Mouse (Mus musculus) hindbrain, embryonic 11.5 days (tissue): ENCODE results near the gene Spata33. TPM values are rescaled to one million over a fixed set of nuclear protein-coding genes. Genes with fewer than 3 reads are reported as not detected.
"Not testable (repeated sequence)": the region's sequence is repeated elsewhere in the genome, so short reads cannot be mapped to it uniquely, and the experiment has no call there.

ENCODE experiments used
- ATAC-seq: fragments of 200-750 bp; cut with Nextera tagmentation; 2 replicates; pipeline ENCODE4 v1.8.0; 2017; ENCODE audit warnings: mild to moderate bottlenecking, moderate TSS enrichment, moderate library complexity; ENCODE audit not compliant: low FRiP score
- DNase-seq: peaks from one replicate; pipeline ENCODE4 v3.0.0-alpha.2; 2015; ENCODE audit warnings: low spot score
- H3K27ac ChIP-seq: fragments of 300-500 bp; sonication (generic); 2 replicates; pipeline ENCODE4 v1.5.1; 2014; ENCODE audit warnings: mild to moderate bottlenecking, low read depth, low read length
- H3K27me3 ChIP-seq: fragments of 300-500 bp; sonication (generic); 2 replicates; pipeline ENCODE4 v1.6.1; 2014; ENCODE audit warnings: mild to moderate bottlenecking, low read length, moderate library complexity, mixed read lengths; ENCODE audit not compliant: control insufficient read depth, insufficient read depth
- H3K36me3 ChIP-seq: fragments of 300-500 bp; sonication (generic); 2 replicates; pipeline ENCODE4 v1.6.1; 2014; ENCODE audit warnings: mild to moderate bottlenecking, low read length, moderate library complexity, mixed read lengths; ENCODE audit not compliant: control insufficient read depth, insufficient read depth
- H3K4me1 ChIP-seq: fragments of 300-500 bp; sonication (generic); replicated peaks from 2 replicates; pipeline ENCODE4 v1.6.1; 2014; ENCODE audit warnings: low read length, mixed read lengths; ENCODE audit not compliant: control insufficient read depth, insufficient read depth
- H3K4me2 ChIP-seq: fragments of 300-500 bp; sonication (generic); replicated peaks from 2 replicates; pipeline ENCODE4 v1.6.1; 2014; ENCODE audit warnings: mild to moderate bottlenecking, low read depth, low read length
- H3K4me3 ChIP-seq: fragments of 300-500 bp; sonication (generic); 2 replicates; pipeline ENCODE4 v1.5.1; 2014; ENCODE audit warnings: low read depth, low read length
- H3K9ac ChIP-seq: fragments of 300-500 bp; sonication (generic); 2 replicates; pipeline ENCODE4 v1.6.1; 2014; ENCODE audit warnings: low read depth, low read length
- H3K9me3 ChIP-seq: fragments of 300-500 bp; sonication (generic); 2 replicates; pipeline ENCODE4 v1.6.1; 2016; ENCODE audit warnings: low read length; ENCODE audit not compliant: control insufficient read depth
- WGBS: fragments of 180-500 bp; shearing (Covaris S2); extraction: QIAGEN DNeasy Blood & Tissue Kit; methylation state at CpG from one replicate; pipeline ENCODE4 v1.1.7; 2014; 5-methylcytosine and 5-hydroxymethylcytosine counted together
- polyA plus RNA-seq: library from polyadenylated mRNA; unstranded; fragments of >200 nt; fragmentation: Nextera tagmentation; extraction: Ambion mirVana; gene quantifications from 2 replicates; pipeline ENCODE4 v1.2.1, GENCODE M21; 2014

Spata33 gene
- polyA plus RNA-seq, 1 experiment from 2014 or later = 5.5 TPM

GRCm38 (mm10) chr8:123250940-123251339 is 38.3 kb downstream of the Spata33 start:
- no peak overlapping the region for H3K4me3 ChIP-seq
- DNase-seq = no peak
- WGBS = 93% methylated on average over 5 of the region's 5 CpGs
- H3K36me3 ChIP-seq = 0 out of 2 replicates have a peak, but pooled peaks cover 4% of the 10 kb centered on the region
- peaks cover 11% of the 10 kb centered on the region for H3K4me1 ChIP-seq
- H3K4me2 ChIP-seq = no peak overlapping the region
- ATAC-seq = no peak
- H3K9ac ChIP-seq = no peak overlapping the region
- H3K27ac ChIP-seq = no peak overlapping the region
- H3K9me3 ChIP-seq = no peaks in the 10 kb centered on the region
- H3K27me3 ChIP-seq = no peaks in the 10 kb centered on the region

DNA sequence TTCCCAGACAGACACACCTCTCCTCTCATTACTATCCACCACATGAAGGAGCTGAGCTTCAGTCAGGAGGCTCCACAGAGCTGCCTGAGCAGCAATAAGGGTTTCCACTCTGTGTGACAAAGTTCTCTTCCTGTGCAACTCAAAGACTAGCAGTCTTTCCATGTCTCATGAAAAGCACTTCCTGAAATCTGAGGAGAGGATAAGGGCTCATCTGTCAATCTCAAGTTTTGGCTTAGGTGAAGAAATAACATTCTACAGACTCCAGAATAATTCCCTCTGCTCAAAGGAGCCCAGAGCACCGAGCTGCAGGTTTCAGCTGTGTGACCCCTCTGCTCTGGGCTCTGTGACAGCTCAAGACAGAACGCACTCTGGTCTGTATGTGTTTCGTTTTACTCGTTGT is 40.3 kb downstream of the Spata33 start:
- H3K9ac ChIP-seq = peak overlapping the region; percentile 98; the same call in 1 of the 2 replicates
- 74% methylated on average over 4 of the region's 4 CpGs for WGBS

DNA sequence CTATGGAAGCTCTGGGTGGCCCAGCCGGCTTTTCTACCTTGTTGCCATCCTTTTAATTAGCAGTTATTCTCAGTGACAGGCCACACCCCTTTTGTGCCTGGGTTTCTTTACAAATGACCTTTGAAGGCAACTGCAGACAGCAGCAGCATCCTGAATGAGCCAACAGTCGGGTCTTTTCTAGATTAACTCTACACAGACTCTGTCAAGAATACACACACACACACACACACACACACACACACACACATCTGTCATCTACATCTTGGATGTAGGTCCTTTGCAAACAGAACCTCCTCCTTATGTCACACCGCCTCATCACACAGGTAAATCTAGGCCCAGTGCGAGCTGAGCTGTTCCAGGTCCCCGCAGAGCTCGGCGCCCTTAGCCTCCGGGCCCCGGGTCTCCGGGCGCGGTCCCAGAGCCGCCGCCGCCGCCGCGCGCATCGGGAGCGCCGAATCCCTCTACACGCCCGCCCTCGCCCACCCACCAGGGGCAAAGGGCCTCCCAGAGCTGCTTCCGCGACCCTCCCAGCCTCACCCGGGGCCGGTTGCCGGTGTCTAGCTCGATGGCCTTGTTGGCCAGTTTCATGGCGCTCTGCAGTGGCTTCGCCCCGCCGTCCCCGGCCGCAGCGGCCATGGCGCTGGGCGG is 40.9 kb downstream of the Spata33 start:
- Histone ChIP-seq H3K4me1 (peaks cover 11% of the 10 kb centered on the region), H3K27ac (peak overlapping the region; percentile 85), H3K36me3 (0 out of 2 replicates have a peak, but pooled peaks cover 2% of the 10 kb centered on the region), H3K4me3 (peak overlapping the region; percentile 96), H3K4me2 (peak overlapping the region; percentile 97), H3K27me3 (no peaks in the 10 kb centered on the region), H3K9me3 (no peaks in the 10 kb centered on the region), H3K9ac (peak overlapping the region; percentile 98)
- under 1% methylated on average over 23 of the region's 40 CpGs for WGBS
- DNase-seq (no peak), ATAC-seq (no peak; the same call in none of the 2 replicates)

More for the DNA sequence above, 40.3 kb downstream of the Spata33 start:
- no peaks in the 10 kb centered on the region for H3K9me3 ChIP-seq
- H3K4me2 ChIP-seq = peak overlapping the region; percentile 97; the same call in 1 of the 2 replicates
- 0 out of 2 replicates have a peak, but pooled peaks cover 2% of the 10 kb centered on the region for H3K36me3 ChIP-seq
- H3K4me3 ChIP-seq = peak overlapping the region; percentile 96
- H3K27ac ChIP-seq = no peak overlapping the region
- no peak for ATAC-seq
- H3K4me1 ChIP-seq = peaks cover 11% of the 10 kb centered on the region
- DNase-seq = no peak
- H3K27me3 ChIP-seq = no peaks in the 10 kb centered on the region

- Histone ChIP-seq H3K9ac (peak within 1 kb of the TSS; percentile 98), H3K4me2 (peak within 1 kb of the TSS; percentile 97), H3K36me3 (0 out of 2 replicates have a peak, but pooled peaks cover 2% of the 10 kb centered on the region), H3K4me1 (peaks cover 11% of the 10 kb centered on the region), H3K4me3 (peak within 1 kb of the TSS; percentile 96), H3K27me3 (no peaks in the 10 kb centered on the region), H3K9me3 (no peaks in the 10 kb centered on the region), H3K27ac (peak within 1 kb of the TSS; percentile 85)
- under 1% methylated on average over 86 of the region's 99 CpGs for whole genome bisulfite sequencing
- peak; percentile 95 for ATAC-seq
- DNase-seq = peak; percentile 87
Observed at GRCm38 (mm10) chr8:123254099-123254885, 41.7 kb downstream of the Spata33 start, which contains the start of the genes Zfp276 and Vps9d1. Gene Zfp276, plus strand, starts transcription at chr8:123254195. Gene Vps9d1, minus strand, starts transcription at chr8:123254348.

GRCm38 (mm10) chr8:123255170-123255569 is 42.5 kb downstream of the Spata33 start:
- peaks cover 11% of the 10 kb centered on the region for H3K4me1 ChIP-seq
- peak overlapping the region; percentile 98 for H3K9ac ChIP-seq
- H3K4me2 ChIP-seq = peak overlapping the region; percentile 97
- DNase-seq (no peak), ATAC-seq (no peak)
- 0 out of 2 replicates have a peak, but pooled peaks cover 2% of the 10 kb centered on the region for H3K36me3 ChIP-seq
- H3K4me3 ChIP-seq = peak overlapping the region; percentile 96
- no peak overlapping the region for H3K27ac ChIP-seq
- WGBS = 68% methylated on average over 6 of the region's 6 CpGs
- H3K9me3 ChIP-seq = no peaks in the 10 kb centered on the region
- no peaks in the 10 kb centered on the region for H3K27me3 ChIP-seq

DNA sequence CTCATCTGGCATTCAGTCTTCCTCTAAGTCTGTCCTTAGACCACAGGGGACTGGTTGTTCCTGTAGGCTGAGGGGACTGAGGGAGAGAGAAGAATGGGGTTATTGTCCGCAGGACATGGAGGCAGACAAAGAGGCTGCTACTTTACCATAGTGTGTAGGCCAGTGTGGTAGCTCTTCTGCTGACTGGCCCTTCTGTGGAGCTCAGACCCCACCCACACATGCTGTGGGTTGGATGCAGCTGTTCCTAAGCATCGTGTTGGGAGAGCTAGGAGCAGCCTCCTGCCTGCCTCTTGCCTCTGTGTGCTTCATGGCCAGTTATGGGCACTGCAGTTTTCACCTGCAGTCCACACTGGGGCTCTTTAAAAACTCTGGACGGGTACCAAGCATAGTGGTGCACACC is 44.5 kb downstream of the Spata33 start:
- Histone ChIP-seq H3K4me2 (no peak overlapping the region), H3K4me3 (no peak overlapping the region), H3K9ac (no peak overlapping the region), H3K9me3 (no peaks in the 10 kb centered on the region), H3K4me1 (peaks cover 11% of the 10 kb centered on the region), H3K36me3 (0 out of 2 replicates have a peak, but pooled peaks cover 2% of the 10 kb centered on the region), H3K27ac (no peak overlapping the region), H3K27me3 (no peaks in the 10 kb centered on the region)
- ATAC-seq (no peak), DNase-seq (no peak)
- WGBS = 62% methylated on average over 3 of the region's 3 CpGs

DNA sequence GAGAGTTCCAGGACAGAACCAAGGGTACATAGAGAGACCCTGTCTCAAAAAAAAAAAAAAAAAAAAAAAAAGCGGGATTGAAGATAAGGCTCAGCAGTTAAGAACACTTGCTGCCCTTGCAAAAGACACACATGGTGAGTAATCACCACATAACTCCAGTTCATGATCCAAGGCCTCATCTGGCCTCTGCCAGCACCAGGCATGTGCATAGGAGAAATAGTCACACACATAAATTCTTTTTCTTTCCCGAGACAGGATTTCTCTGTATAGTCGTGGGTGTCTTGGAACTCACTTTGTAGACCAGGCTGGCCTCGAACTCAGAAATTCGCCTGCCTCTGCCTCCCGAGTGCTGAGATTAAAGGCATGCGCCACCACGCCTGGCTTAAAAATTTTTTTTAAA is 45.0 kb downstream of the Spata33 start:
- not testable (repeated sequence) for H3K4me2 ChIP-seq, H3K9me3 ChIP-seq, H3K9ac ChIP-seq, ATAC-seq, H3K27me3 ChIP-seq, H3K36me3 ChIP-seq, DNase-seq, H3K4me3 ChIP-seq, H3K27ac ChIP-seq
- 94% methylated on average over 8 of the region's 8 CpGs for WGBS
- peaks cover 11% of the 10 kb centered on the region for H3K4me1 ChIP-seq

DNA sequence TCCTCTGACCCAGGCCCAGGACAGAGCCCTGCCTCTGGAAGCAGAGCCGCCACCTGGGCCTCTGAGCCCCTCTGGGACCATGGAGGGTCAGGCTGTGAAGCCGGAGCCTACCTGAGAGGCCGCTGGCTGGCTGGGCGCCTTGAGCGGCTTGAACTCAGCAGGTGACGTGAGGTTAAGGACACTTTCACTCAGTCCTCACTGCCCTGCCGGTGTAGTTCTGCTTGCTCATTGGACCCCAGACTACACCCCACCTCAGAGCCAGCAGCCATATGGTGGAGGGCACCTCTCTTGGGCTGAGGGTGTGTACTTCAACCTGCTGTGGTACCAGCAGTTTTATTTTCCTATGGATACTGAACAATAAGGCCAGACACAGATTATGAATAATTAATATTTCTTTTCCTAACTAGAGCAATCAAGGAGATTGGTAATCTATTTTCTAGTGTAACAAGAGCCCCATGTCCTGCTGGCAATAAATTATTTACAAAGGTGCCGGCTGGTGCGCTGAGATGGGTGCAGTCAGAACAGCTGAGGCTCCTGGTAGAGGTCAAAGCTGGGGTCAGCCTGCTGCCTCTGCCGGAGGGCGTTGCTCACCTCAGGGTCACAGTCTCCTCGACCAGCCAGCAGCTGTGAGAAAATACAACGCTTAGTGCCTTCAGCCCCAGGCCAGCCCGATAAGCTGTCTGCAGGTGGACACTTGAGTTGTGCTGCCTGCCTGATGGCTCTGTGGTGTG is 55.5 kb downstream of the Spata33 start:
- Histone ChIP-seq H3K27ac (peak overlapping the region; percentile 62), H3K4me2 (no peak overlapping the region), H3K27me3 (no peaks in the 10 kb centered on the region), H3K4me1 (no peaks in the 10 kb centered on the region), H3K9me3 (no peaks in the 10 kb centered on the region), H3K9ac (no peak overlapping the region), H3K36me3 (peaks cover 15% of the 10 kb centered on the region), H3K4me3 (no peak overlapping the region)
- DNase-seq = peak; percentile 33
- ATAC-seq = peak; percentile 65
- 79% methylated on average over 14 of the region's 14 CpGs for WGBS
